Mouse (Mus musculus): ENCODE data around the gene Impdh1.
"Not testable (repeated sequence)": the region's sequence is repeated elsewhere in the genome, so short reads cannot be mapped to it uniquely, and the experiment has no call there.

DNA sequence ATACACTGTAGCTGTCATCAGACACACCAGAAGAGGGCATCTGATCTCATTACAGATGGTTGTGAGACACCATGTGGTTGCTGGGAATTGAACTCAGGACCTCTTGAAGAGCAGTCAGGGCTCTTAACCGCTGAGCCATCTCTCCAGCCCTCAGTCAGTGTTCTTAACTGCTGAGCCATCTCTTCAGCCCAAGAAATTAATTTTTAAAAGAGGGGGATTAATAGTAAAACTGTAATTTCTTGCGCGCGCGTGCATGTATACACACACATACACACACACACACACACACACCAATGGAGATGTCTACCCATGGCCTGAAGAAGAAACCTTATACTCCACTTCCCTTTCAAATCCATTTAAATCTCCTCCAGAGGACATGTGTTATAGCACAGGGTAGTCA, 54.9 kb downstream of the Impdh1 start:
- TF ChIP-seq POLR2A (IDR thresholded peaks at IDR 0.05; ENCODE audit: borderline replicate concordance, extremely low read depth, low read depth, low read length); CTCF (IDR thresholded peaks at IDR 0.05; ENCODE audit: insufficient read depth, low read length): not testable (repeated sequence)
